Mouse (Mus musculus): ENCODE data around the gene Polr2h. TPM values are rescaled to one million over a fixed set of nuclear protein-coding genes. Genes with fewer than 3 reads are reported as not detected.
A peak's percentile ranks its signal among the peaks of the same experiment; 100 is the strongest.
"Not testable (repeated sequence)": the region's sequence is repeated elsewhere in the genome, so short reads cannot be mapped to it uniquely, and the experiment has no call there.

Gene Polr2h
- 105 and 113 TPM in 2 replicates for polyA plus RNA-seq (2014; fragmentation: Nextera tagmentation; extraction: Ambion mirVana)

DNA sequence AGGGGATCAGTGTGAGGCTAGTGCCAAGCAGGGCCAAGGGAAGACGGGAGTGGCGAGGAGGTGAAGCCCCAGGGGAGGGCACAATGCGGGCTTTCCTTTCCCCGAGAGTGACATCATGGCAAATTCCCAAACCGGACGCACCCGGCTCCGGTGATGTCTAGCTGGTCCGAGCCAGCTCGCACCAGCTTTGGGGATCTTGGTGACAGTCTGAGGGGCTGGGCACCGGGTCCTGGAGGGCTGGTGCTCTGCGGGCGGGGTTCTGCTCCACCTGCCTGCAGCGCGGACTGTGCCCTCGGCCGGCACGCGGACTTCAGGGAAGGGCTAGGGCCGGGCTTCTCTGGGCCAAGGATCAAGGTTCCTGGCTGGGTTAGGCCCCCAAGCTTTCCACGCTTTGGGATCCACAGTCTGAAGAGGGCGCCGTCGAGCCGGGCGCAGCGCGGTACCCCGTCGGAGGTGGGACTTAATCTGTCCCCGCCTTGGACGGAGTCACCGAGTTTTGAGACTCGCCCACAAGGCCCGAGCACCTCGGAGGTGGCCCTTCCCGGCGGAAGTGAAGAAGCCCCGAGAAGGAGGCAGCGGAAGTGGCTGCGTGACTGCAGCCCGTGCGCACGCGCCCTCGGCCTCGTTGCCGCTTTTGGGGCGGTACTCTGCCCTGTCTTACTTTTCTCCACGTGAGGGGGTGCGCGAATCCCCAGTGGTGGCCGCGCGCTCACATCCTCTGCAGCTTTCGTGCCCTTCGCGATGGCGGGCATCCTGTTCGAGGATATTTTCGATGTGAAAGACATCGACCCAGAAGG, at the start of gene Polr2h, which contains the start of gene Clcn2:
Gene Polr2h (plus strand): TSS at position 485 of the 797 bp plus-strand sequence.
Gene Clcn2 (minus strand): TSS at position 566 of the 797 bp plus-strand sequence.
- H3K9me3 ChIP-seq (ENCODE audit: control insufficient read depth, low read depth, low read length), result no peaks in the 10 kb centered on the region
- H3K4me3 ChIP-seq (ENCODE audit: low read depth, low read length), result peak within 1 kb of the TSS; percentile 58
- ATAC-seq (ENCODE audit: insufficient number of reproducible peaks, insufficient read depth, low FRiP score, low read depth), result peak; percentile 82
- H3K36me3 ChIP-seq (ENCODE audit: control insufficient read depth, insufficient read depth, low read length), result 0 out of 2 replicates have a peak, but pooled peaks cover 4% of the 10 kb centered on the region
- peak within 1 kb of the TSS; percentile 96 for H3K27ac ChIP-seq (ENCODE audit: low read length)
- H3K27me3 ChIP-seq (ENCODE audit: control insufficient read depth, insufficient read depth, low read length), result no peaks in the 10 kb centered on the region
- H3K4me2 ChIP-seq (replicated peaks; ENCODE audit: low read depth, low read length), result peak within 1 kb of the TSS; percentile 93
- WGBS, result under 1% methylated on average over 62 of the region's 62 CpGs
- peak within 1 kb of the TSS; percentile 56 for H3K9ac ChIP-seq (replicated peaks; ENCODE audit: low read depth, low read length)
- H3K4me1 ChIP-seq (ENCODE audit: control insufficient read depth, insufficient read depth, low read length), result peaks cover 24% of the 10 kb centered on the region; the same call in 1 of the 2 replicates

GRCm38 (mm10) chr16:20668013-20668412, 49.5 kb upstream of the Polr2h start, which contains the start of gene Eif4g1:
Eif4g1 (plus strand) TSS chr16:20668313.
- WGBS, result 98% methylated on average over 3 of the region's 6 CpGs
- not testable (repeated sequence) for H3K27me3 ChIP-seq (ENCODE audit: control insufficient read depth, insufficient read depth, low read length); H3K9me3 ChIP-seq (ENCODE audit: control insufficient read depth, low read depth, low read length); H3K4me3 ChIP-seq (ENCODE audit: low read depth, low read length); H3K9ac ChIP-seq (replicated peaks; ENCODE audit: low read depth, low read length); H3K4me2 ChIP-seq (replicated peaks; ENCODE audit: low read depth, low read length); H3K27ac ChIP-seq (ENCODE audit: low read length); H3K36me3 ChIP-seq (ENCODE audit: control insufficient read depth, insufficient read depth, low read length); ATAC-seq (ENCODE audit: insufficient number of reproducible peaks, insufficient read depth, low FRiP score, low read depth); H3K4me1 ChIP-seq (ENCODE audit: control insufficient read depth, insufficient read depth, low read length)

DNA sequence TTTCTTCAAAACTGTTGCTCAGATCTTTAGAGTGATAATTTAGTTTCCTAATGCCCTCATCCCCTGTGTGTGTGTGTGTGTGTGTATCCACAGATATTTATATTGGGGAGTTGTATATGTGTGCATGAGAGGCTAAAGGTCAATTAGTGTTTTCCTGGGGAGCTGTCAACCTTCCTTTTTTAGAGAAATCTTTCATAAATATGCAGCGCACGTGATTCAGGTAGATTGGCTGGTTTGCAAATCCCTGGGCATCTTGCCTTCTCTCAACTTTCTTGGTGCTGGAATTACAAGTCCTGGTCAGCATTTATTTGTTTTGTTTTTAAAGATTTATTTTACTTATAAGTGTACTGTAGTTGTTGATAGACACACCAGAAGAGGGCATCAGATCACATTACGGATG, 47.2 kb upstream of the Polr2h start:
- Histone ChIP-seq H3K27me3 (ENCODE audit: control insufficient read depth, insufficient read depth, low read length) (no peaks in the 10 kb centered on the region), H3K4me3 (ENCODE audit: low read depth, low read length) (no peak overlapping the region), H3K4me2 (replicated peaks; ENCODE audit: low read depth, low read length) (no peak overlapping the region), H3K36me3 (ENCODE audit: control insufficient read depth, insufficient read depth, low read length) (peaks cover 5% of the 10 kb centered on the region), H3K9me3 (ENCODE audit: control insufficient read depth, low read depth, low read length) (no peaks in the 10 kb centered on the region), H3K27ac (ENCODE audit: low read length) (no peak overlapping the region), H3K9ac (replicated peaks; ENCODE audit: low read depth, low read length) (no peak overlapping the region), H3K4me1 (ENCODE audit: control insufficient read depth, insufficient read depth, low read length) (peaks cover 9% of the 10 kb centered on the region)
- no peak for ATAC-seq (ENCODE audit: insufficient number of reproducible peaks, insufficient read depth, low FRiP score, low read depth)
- 80% methylated on average over 3 of the region's 3 CpGs for WGBS

DNA sequence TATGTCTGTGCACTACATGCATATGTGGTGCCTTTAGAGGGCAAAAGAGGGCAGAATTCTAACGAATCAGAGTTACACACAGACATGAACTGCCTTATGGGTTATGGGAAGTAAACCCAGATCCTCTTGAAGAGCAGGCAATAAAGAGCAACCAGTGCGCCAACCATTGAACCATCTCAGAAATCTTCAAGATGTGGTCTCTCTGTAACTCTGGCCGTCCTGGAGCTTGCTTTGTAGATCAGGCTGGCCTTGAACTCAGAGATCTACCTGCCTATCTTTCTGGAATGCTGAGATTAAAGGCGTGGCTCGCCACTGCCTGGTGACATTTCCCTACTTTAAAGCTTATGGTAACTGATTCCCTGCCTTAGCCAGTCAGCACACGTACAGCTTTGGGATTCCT, 45.6 kb upstream of the Polr2h start:
- Histone ChIP-seq H3K4me3 (ENCODE audit: low read depth, low read length) (peak overlapping the region; percentile 91; the same call in 1 of the 2 replicates), H3K4me1 (ENCODE audit: control insufficient read depth, insufficient read depth, low read length) (peaks cover 9% of the 10 kb centered on the region), H3K27me3 (ENCODE audit: control insufficient read depth, insufficient read depth, low read length) (no peaks in the 10 kb centered on the region), H3K27ac (ENCODE audit: low read length) (no peak overlapping the region), H3K4me2 (replicated peaks; ENCODE audit: low read depth, low read length) (peak overlapping the region; percentile 47), H3K9me3 (ENCODE audit: control insufficient read depth, low read depth, low read length) (no peaks in the 10 kb centered on the region), H3K9ac (replicated peaks; ENCODE audit: low read depth, low read length) (no peak overlapping the region), H3K36me3 (ENCODE audit: control insufficient read depth, insufficient read depth, low read length) (peaks cover 19% of the 10 kb centered on the region)
- WGBS, result 22% methylated on average over 6 of the region's 6 CpGs
- ATAC-seq (ENCODE audit: insufficient number of reproducible peaks, insufficient read depth, low FRiP score, low read depth), result no peak

DNA sequence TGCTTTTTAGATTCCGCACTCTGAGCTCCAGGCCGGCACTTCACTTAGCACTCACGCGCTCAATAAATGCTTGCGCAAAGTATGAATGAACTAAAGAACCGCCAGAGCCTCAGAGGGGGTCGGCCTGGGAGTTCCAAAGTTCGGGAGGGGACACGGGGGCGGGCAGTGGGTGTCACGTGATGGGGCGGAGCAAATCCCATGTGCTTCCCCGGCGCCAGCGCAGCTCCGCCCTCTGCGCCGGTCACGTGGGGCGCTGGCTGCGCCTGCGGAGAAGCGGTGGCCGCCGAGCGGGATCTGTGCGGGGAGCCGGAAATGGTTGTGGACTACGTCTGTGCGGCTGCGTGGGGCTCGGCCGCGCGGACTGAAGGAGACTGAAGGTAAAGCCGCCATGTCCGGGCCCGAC, 45.0 kb upstream of the Polr2h start:
- ATAC-seq (ENCODE audit: insufficient number of reproducible peaks, insufficient read depth, low FRiP score, low read depth), result peak; percentile 94
- under 1% methylated on average over 38 of the region's 38 CpGs for WGBS

DNA sequence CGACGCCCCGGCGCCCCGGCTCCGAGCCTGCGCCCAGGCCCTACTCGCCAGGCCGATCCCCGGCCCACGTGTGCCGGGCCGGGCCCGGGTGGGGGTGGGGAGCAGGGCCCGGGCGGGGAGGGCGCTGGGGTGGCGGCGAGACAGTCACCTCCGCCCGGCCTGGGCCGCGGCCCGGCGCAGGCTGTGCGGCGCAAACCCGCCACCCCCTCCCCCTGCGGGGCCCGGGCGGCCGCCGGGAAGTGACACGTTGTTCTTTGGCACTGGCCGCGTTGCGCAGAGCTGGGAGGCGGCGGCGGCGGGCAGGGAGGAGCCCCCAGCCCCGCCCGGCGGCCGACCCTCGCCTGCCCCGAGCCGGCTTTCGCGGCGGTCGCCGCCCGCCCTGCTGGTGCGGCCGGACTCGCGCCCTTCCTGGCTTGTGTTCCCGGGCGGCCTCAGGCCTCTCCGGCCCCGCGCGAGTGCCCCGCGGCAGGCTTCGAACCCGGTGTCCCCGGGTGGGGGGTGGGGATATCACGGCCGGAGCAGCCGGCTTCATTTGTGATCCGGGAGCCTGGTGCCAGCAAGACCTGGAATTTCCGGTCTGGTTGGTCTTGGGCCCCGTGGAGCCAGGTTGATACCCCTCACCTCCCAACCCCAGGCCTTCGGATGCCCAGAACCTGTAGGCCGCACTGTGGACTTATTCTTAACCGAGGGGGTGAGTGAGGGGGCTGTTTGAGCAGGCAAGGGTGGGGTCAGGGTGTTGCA, 44.3 kb upstream of the Polr2h start:
- peak; percentile 0; the same call in 1 of the 2 replicates for ATAC-seq (ENCODE audit: insufficient number of reproducible peaks, insufficient read depth, low FRiP score, low read depth)
- peak overlapping the region; percentile 96 for H3K27ac ChIP-seq (ENCODE audit: low read length)
- peak overlapping the region; percentile 97 for H3K9ac ChIP-seq (replicated peaks; ENCODE audit: low read depth, low read length)
- H3K4me2 ChIP-seq (replicated peaks; ENCODE audit: low read depth, low read length), result peak overlapping the region; percentile 95
- H3K27me3 ChIP-seq (ENCODE audit: control insufficient read depth, insufficient read depth, low read length), result no peaks in the 10 kb centered on the region
- no peaks in the 10 kb centered on the region for H3K9me3 ChIP-seq (ENCODE audit: control insufficient read depth, low read depth, low read length)
- H3K4me1 ChIP-seq (ENCODE audit: control insufficient read depth, insufficient read depth, low read length), result peaks cover 9% of the 10 kb centered on the region
- H3K4me3 ChIP-seq (ENCODE audit: low read depth, low read length), result peak overlapping the region; percentile 91
- peaks cover 32% of the 10 kb centered on the region for H3K36me3 ChIP-seq (ENCODE audit: control insufficient read depth, insufficient read depth, low read length)
- under 1% methylated on average over 31 of the region's 78 CpGs for WGBS

More for the DNA sequence above, 45.0 kb upstream of the Polr2h start:
- Histone ChIP-seq H3K9me3 (ENCODE audit: control insufficient read depth, low read depth, low read length) (no peaks in the 10 kb centered on the region), H3K4me1 (ENCODE audit: control insufficient read depth, insufficient read depth, low read length) (peaks cover 9% of the 10 kb centered on the region), H3K27ac (ENCODE audit: low read length) (peak overlapping the region; percentile 96), H3K9ac (replicated peaks; ENCODE audit: low read depth, low read length) (peak overlapping the region; percentile 97), H3K4me2 (replicated peaks; ENCODE audit: low read depth, low read length) (peak overlapping the region; percentile 47), H3K27me3 (ENCODE audit: control insufficient read depth, insufficient read depth, low read length) (no peaks in the 10 kb centered on the region), H3K4me3 (ENCODE audit: low read depth, low read length) (peak overlapping the region; percentile 91), H3K36me3 (ENCODE audit: control insufficient read depth, insufficient read depth, low read length) (peaks cover 25% of the 10 kb centered on the region)

GRCm38 (mm10) chr16:20673706-20674303, 43.7 kb upstream of the Polr2h start:
- 4% methylated on average over 14 of the region's 14 CpGs for WGBS
- Histone ChIP-seq H3K4me1 (ENCODE audit: control insufficient read depth, insufficient read depth, low read length) (peaks cover 9% of the 10 kb centered on the region), H3K4me2 (replicated peaks; ENCODE audit: low read depth, low read length) (peak overlapping the region; percentile 95), H3K27me3 (ENCODE audit: control insufficient read depth, insufficient read depth, low read length) (no peaks in the 10 kb centered on the region), H3K4me3 (ENCODE audit: low read depth, low read length) (peak overlapping the region; percentile 91), H3K36me3 (ENCODE audit: control insufficient read depth, insufficient read depth, low read length) (peaks cover 38% of the 10 kb centered on the region), H3K9me3 (ENCODE audit: control insufficient read depth, low read depth, low read length) (no peaks in the 10 kb centered on the region), H3K9ac (replicated peaks; ENCODE audit: low read depth, low read length) (peak overlapping the region; percentile 97), H3K27ac (ENCODE audit: low read length) (peak overlapping the region; percentile 96)
- ATAC-seq (ENCODE audit: insufficient number of reproducible peaks, insufficient read depth, low FRiP score, low read depth), result 0 out of 2 replicates have a peak, but pooled peaks have one; percentile 8

GRCm38 (mm10) chr16:20675213-20675612, 42.3 kb upstream of the Polr2h start:
- Histone ChIP-seq H3K27me3 (ENCODE audit: control insufficient read depth, insufficient read depth, low read length) (no peaks in the 10 kb centered on the region), H3K9ac (replicated peaks; ENCODE audit: low read depth, low read length) (no peak overlapping the region), H3K4me3 (ENCODE audit: low read depth, low read length) (no peak overlapping the region), H3K4me1 (ENCODE audit: control insufficient read depth, insufficient read depth, low read length) (peaks cover 9% of the 10 kb centered on the region), H3K4me2 (replicated peaks; ENCODE audit: low read depth, low read length) (no peak overlapping the region), H3K9me3 (ENCODE audit: control insufficient read depth, low read depth, low read length) (no peaks in the 10 kb centered on the region), H3K27ac (ENCODE audit: low read length) (no peak overlapping the region), H3K36me3 (ENCODE audit: control insufficient read depth, insufficient read depth, low read length) (peaks cover 52% of the 10 kb centered on the region)
- 91% methylated on average over 6 of the region's 6 CpGs for WGBS
- ATAC-seq (ENCODE audit: insufficient number of reproducible peaks, insufficient read depth, low FRiP score, low read depth), result no peak

Measured in stomach, embryonic 14.5 days (tissue).